21 mouse cellular contexts compared by ENCODE assay signal in the genomic region with DNA sequence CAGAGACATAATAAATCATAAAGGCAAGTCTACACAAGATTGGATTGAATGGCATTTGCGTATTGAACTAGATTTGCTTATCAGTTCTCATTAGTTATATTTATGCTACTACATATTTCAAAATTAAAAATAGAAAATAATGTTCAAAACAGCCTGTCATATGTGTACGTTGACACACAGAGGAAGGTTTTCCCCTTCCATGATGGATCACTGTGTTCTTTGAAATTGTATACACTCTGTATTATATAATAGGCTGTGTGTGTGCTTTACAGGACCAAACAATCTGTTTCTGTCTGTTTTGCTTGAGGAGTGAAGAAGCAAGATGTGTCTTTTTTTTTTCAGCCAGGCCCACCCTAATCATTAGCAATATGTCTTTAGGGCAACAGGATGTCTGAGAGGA.
A peak's percentile ranks its signal among the peaks of the same experiment; 100 is the strongest.
DNase-seq lines count a peak whose midpoint lies in the region; ATAC-seq and TF ChIP-seq lines count a peak whose summit lies in the region.
"Had no signal": no experiment of that assay in that cellular context is flagged by ENCODE, and none has a peak within 500 bp of the region (broad histone marks: within the 10 kb centered on the region; RNA-seq: fewer than 3 reads in every experiment).

No protein-coding gene starts in this region.

- H3K36me3 ChIP-seq in lung, embryonic 14.5 days (ENCODE audit: insufficient read depth): no peaks in the 10 kb centered on the region
- no peaks in the 10 kb centered on the region for H3K36me3 ChIP-seq in lung, embryonic 15.5 days
- H3K36me3 ChIP-seq in lung, embryonic 16.5 days (ENCODE audit: control insufficient read depth, insufficient read depth, low read length): no peaks in the 10 kb centered on the region
- H3K36me3 ChIP-seq: G1E had no signal

- no peak for TF ChIP-seq CTCF in lung, embryonic 14.5 days (IDR thresholded peaks at IDR 0.05; ENCODE audit: low read depth)

- H3K27ac ChIP-seq in lung, embryonic 14.5 days (ENCODE audit: low read depth): no peak overlapping the region
- H3K27ac ChIP-seq in lung, embryonic 15.5 days: no peak overlapping the region
- H3K27ac ChIP-seq in lung, embryonic 16.5 days (ENCODE audit: low read length): no peak overlapping the region

- ATAC-seq in lung, embryonic 14.5 days (ENCODE audit: insufficient read depth): peak; percentile 79; the same call in 1 of the 2 replicates
- ATAC-seq in lung, embryonic 15.5 days (ENCODE audit: borderline replicate concordance, extremely low read depth, low FRiP score, low TSS enrichment): peak; percentile 70; the same call in 1 of the 2 replicates
- peak; percentile 56 for ATAC-seq in lung, embryonic 16.5 days (ENCODE audit: low read depth)
- ATAC-seq: activated CD4-positive, CD25-positive, alpha-beta regulatory T cell, adult 4 months; CD4-positive, CD25-positive, alpha-beta regulatory T cell, adult 4 months; Patski had no signal

- H3K4me1 ChIP-seq in lung, embryonic 14.5 days (ENCODE audit: insufficient read depth): peaks cover 5% of the 10 kb centered on the region; the same call in 1 of the 2 replicates
- peaks cover 7% of the 10 kb centered on the region; the same call in 1 of the 2 replicates for H3K4me1 ChIP-seq in lung, embryonic 15.5 days
- H3K4me1 ChIP-seq in lung, embryonic 16.5 days (replicated peaks; ENCODE audit: control insufficient read depth, insufficient read depth, low read length): peaks cover 4% of the 10 kb centered on the region

- peak; percentile 17 for DNase-seq in lung, embryonic 14.5 days
- DNase-seq in lung, postnatal 36 days: no peak
- DNase-seq in lung, adult 18-20 months: no peak
- DNase-seq in lung, postnatal 4 days: no peak
- DNase-seq: adrenal gland, adult 2 months; adrenal gland, adult 8-10 months; adrenal gland, postnatal 10 days; adrenal gland, postnatal 14 days; adrenal gland, postnatal 25 days; adrenal gland, postnatal 36 days; B cell, adult 2 months; cerebellum, adult 11 months; cerebellum, adult 11-12 months; cerebellum, adult 18-20 months had no signal

- H3K27me3 ChIP-seq in lung, embryonic 14.5 days (ENCODE audit: insufficient read depth, low read length): no peaks in the 10 kb centered on the region
- H3K27me3 ChIP-seq in lung, embryonic 15.5 days: no peaks in the 10 kb centered on the region
- no peaks in the 10 kb centered on the region for H3K27me3 ChIP-seq in lung, embryonic 16.5 days (ENCODE audit: control insufficient read depth, insufficient read depth, low read depth, low read length)
- H3K27me3 ChIP-seq: CH12.LX, Patski had no signal

- H3K4me2 ChIP-seq in lung, embryonic 14.5 days: no peak overlapping the region
- H3K4me2 ChIP-seq in lung, embryonic 15.5 days: no peak overlapping the region
- no peak overlapping the region for H3K4me2 ChIP-seq in lung, embryonic 16.5 days (ENCODE audit: low read depth, low read length)

- H3K9ac ChIP-seq in lung, embryonic 14.5 days: no peak overlapping the region
- no peak overlapping the region for H3K9ac ChIP-seq in lung, embryonic 15.5 days
- H3K9ac ChIP-seq in lung, embryonic 16.5 days (ENCODE audit: low read length): no peak overlapping the region

- 34% methylated on average over 2 of the region's 2 CpGs for WGBS in lung, embryonic 14.5 days
- WGBS in lung, embryonic 15.5 days: 40% methylated on average over 2 of the region's 2 CpGs
- WGBS in lung, embryonic 16.5 days: 46% methylated on average over 2 of the region's 2 CpGs

- no peak overlapping the region for H3K4me3 ChIP-seq in lung, embryonic 14.5 days (ENCODE audit: low read depth, low read length)
- no peak overlapping the region for H3K4me3 ChIP-seq in lung, embryonic 15.5 days
- no peak overlapping the region for H3K4me3 ChIP-seq in lung, embryonic 16.5 days (ENCODE audit: low read length)

- no peaks in the 10 kb centered on the region for H3K9me3 ChIP-seq in lung, embryonic 14.5 days (ENCODE audit: low read depth, low read length)
- H3K9me3 ChIP-seq in lung, embryonic 15.5 days: no peaks in the 10 kb centered on the region
- H3K9me3 ChIP-seq in lung, embryonic 16.5 days (ENCODE audit: control insufficient read depth, low read length): no peaks in the 10 kb centered on the region
- H3K9me3 ChIP-seq: G1E had no signal
